Mouse (Mus musculus): ENCODE measurements at regions not wholly inside any gene's neighbourhood (a gene's known extent, or its start where the extent isn't known, plus 50 kb on each side); places are given as distances from the start of the nearest gene placed in this dataset.

DNA sequence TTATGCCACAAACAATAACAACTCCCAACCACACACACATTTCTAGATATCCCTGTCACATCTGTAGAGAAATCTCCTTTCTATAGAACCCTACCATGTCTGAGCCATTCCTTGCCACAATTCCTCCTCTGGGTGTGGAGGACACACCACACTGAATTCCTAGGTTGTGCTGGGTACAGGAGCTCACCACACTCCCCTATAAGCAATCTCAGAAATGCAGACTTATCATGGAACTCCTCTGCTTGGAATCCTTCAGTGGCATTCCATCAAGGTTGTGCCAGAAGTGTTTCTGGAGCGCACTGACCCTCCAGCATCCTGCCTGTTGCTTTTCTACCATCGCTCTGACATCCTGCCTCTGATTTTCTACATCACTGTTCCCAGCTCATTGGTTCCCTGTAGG lies 1052.3 kb downstream of the A830018L16Rik start:
- H3K9ac ChIP-seq (ENCODE audit: low read length) = no peak overlapping the region
- WGBS = 93% methylated on average over 2 of the region's 2 CpGs
- no peaks in the 10 kb centered on the region for H3K4me1 ChIP-seq (ENCODE audit: control insufficient read depth, insufficient read depth, low read length)
- no peak overlapping the region for H3K27ac ChIP-seq (ENCODE audit: low read depth, low read length)
- no peak overlapping the region for H3K4me3 ChIP-seq (ENCODE audit: low read depth, low read length)
- H3K36me3 ChIP-seq (ENCODE audit: control insufficient read depth, insufficient read depth, low read length) = no peaks in the 10 kb centered on the region
- no peaks in the 10 kb centered on the region for H3K27me3 ChIP-seq (replicated peaks; ENCODE audit: control insufficient read depth, insufficient read depth, low read length)
- DNase-seq (ENCODE audit: low spot score) (no peak), ATAC-seq (no peak)
- H3K4me2 ChIP-seq (ENCODE audit: low read length) = no peak overlapping the region
- no peaks in the 10 kb centered on the region for H3K9me3 ChIP-seq (replicated peaks; ENCODE audit: control insufficient read depth, low read length)

DNA sequence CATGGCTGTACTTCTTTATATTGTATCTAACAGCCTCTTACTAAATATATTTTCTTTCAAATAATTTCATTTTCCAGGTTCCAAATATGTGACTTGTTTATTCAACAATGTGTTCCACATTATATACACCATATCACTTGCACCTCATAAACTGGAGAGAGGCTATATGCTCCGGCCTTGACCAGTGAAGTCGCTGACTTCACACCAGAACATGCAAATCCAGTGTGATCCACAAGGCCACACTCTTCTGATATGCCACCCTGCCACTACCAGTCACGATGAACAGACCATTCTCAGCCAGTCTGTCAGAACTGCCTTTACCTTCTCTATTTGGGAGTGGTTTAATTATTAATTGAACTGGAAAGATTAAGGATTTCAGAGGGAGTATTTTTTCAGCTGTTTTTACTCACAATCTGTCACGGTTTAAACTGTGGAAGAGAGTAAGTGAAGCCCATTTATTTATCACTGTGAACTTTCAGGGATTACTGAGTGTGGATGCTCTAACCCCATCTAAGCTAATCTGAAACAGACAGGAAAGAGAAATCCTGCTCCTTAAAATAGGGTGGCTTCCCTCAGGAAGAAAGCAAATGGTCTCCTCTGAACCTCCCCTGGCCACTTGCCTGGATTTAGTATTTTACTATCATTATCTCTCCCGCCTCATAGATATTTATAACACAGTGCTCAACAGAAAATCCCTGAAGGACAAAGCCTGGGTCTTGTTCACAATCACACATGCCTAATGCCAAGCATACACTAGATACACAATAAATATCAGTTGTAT lies 1065.3 kb downstream of the A830018L16Rik start:
- no peak overlapping the region for H3K27ac ChIP-seq (ENCODE audit: low read depth, low read length)
- H3K27me3 ChIP-seq (replicated peaks; ENCODE audit: control insufficient read depth, insufficient read depth, low read length) = no peaks in the 10 kb centered on the region
- no peak overlapping the region for H3K4me3 ChIP-seq (ENCODE audit: low read depth, low read length)
- no peaks in the 10 kb centered on the region for H3K36me3 ChIP-seq (ENCODE audit: control insufficient read depth, insufficient read depth, low read length)
- H3K4me1 ChIP-seq (ENCODE audit: control insufficient read depth, insufficient read depth, low read length) = no peaks in the 10 kb centered on the region
- 83% methylated on average over 5 of the region's 5 CpGs for WGBS
- DNase-seq (ENCODE audit: low spot score) (no peak), ATAC-seq (no peak)
- no peaks in the 10 kb centered on the region for H3K9me3 ChIP-seq (replicated peaks; ENCODE audit: control insufficient read depth, low read length)
- no peak overlapping the region for H3K9ac ChIP-seq (ENCODE audit: low read length)
- H3K4me2 ChIP-seq (ENCODE audit: low read length) = no peak overlapping the region

DNA sequence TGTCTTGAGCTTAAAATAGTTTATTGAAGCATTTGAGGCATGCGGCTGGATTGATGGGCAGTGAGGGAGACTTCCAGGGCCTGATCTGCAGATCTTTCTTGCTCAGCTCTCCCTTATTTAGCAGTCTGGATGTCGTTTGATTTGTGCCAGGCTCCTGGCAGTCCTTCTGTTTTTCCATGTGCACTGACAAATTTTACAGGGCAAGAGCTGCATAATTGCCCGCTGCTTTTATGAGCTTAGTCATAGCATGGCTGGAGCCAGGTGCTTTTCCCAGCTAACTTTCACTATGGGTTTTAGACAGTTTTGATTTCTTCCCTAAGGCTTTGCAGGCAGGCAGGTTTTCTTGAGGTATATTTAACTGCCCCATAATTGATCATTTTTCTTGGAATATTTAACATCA lies 1086.5 kb downstream of the A830018L16Rik start:
- ATAC-seq (no peak), DNase-seq (ENCODE audit: low spot score) (no peak)
- Histone ChIP-seq H3K9me3 (replicated peaks; ENCODE audit: control insufficient read depth, low read length) (no peaks in the 10 kb centered on the region), H3K4me2 (ENCODE audit: low read length) (no peak overlapping the region), H3K36me3 (ENCODE audit: control insufficient read depth, insufficient read depth, low read length) (no peaks in the 10 kb centered on the region), H3K27ac (ENCODE audit: low read depth, low read length) (no peak overlapping the region), H3K27me3 (replicated peaks; ENCODE audit: control insufficient read depth, insufficient read depth, low read length) (no peaks in the 10 kb centered on the region), H3K4me1 (ENCODE audit: control insufficient read depth, insufficient read depth, low read length) (no peaks in the 10 kb centered on the region), H3K4me3 (ENCODE audit: low read depth, low read length) (no peak overlapping the region), H3K9ac (ENCODE audit: low read length) (no peak overlapping the region)
- WGBS = 85% methylated on average over 3 of the region's 3 CpGs

DNA sequence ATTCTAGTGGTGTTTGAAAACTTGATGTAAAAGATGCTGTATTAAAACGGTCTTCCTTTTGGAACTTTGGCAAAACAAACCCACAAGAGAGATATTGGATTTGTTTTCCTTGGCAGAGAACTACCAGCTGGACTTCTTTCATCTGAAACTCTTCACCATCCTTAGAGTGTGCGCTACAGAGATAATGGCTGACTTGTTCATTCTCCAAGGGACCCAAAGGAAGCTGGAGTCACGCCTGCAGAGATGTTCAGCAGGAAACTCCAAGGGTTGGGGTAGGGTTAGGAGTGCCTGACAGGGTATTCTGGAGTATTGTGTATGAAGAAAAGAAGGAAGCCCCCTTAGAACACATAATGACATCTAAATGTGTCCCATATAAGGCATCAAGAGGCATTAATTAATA lies 1094.1 kb downstream of the A830018L16Rik start:
- no peak overlapping the region for H3K4me2 ChIP-seq (ENCODE audit: low read length)
- no peak for DNase-seq (ENCODE audit: low spot score)
- no peak overlapping the region for H3K27ac ChIP-seq (ENCODE audit: low read depth, low read length)
- no peak overlapping the region for H3K9ac ChIP-seq (ENCODE audit: low read length)
- no peak for ATAC-seq
- H3K27me3 ChIP-seq (replicated peaks; ENCODE audit: control insufficient read depth, insufficient read depth, low read length) = no peaks in the 10 kb centered on the region
- WGBS = 74% methylated on average over 3 of the region's 3 CpGs
- H3K4me1 ChIP-seq (ENCODE audit: control insufficient read depth, insufficient read depth, low read length) = no peaks in the 10 kb centered on the region
- H3K36me3 ChIP-seq (ENCODE audit: control insufficient read depth, insufficient read depth, low read length) = no peaks in the 10 kb centered on the region
- no peak overlapping the region for H3K4me3 ChIP-seq (ENCODE audit: low read depth, low read length)
- no peaks in the 10 kb centered on the region for H3K9me3 ChIP-seq (replicated peaks; ENCODE audit: control insufficient read depth, low read length)

DNA sequence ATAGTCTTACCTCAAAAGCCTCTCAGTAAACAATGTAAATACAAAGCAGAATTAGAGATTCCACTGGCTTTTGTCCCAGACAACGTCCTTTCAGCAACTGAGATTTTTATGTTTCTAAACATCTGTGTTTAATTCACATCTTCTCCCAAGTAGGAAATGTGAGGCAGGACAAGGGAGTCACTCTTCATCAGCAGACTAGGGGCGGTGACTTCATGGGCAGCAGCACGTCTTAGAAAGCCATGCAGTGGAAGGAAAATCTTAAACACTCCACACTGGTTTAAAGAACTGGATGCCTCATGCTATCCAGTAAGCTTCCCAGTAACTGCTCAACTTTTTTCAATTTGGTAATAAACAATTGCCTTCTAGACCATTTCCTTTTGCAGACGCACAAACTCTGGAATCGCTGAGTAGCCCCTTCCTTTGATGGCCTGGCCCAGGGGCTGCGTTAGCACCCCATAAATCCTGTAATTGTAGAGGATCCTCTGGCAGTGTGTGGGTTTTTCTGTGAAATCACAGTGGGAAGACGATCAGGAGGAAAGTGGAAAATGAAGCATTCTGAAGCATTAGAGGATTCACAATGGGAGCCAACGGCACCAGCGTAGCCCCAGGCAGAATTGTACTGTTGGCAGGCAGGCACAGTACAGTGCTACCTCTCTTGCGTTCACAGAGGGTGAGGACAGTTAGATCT lies 1096.4 kb downstream of the A830018L16Rik start:
- Histone ChIP-seq H3K9ac (ENCODE audit: low read length) (no peak overlapping the region), H3K4me1 (ENCODE audit: control insufficient read depth, insufficient read depth, low read length) (no peaks in the 10 kb centered on the region), H3K36me3 (ENCODE audit: control insufficient read depth, insufficient read depth, low read length) (no peaks in the 10 kb centered on the region), H3K4me3 (ENCODE audit: low read depth, low read length) (no peak overlapping the region), H3K9me3 (replicated peaks; ENCODE audit: control insufficient read depth, low read length) (no peaks in the 10 kb centered on the region), H3K27ac (ENCODE audit: low read depth, low read length) (no peak overlapping the region), H3K4me2 (ENCODE audit: low read length) (no peak overlapping the region), H3K27me3 (replicated peaks; ENCODE audit: control insufficient read depth, insufficient read depth, low read length) (no peaks in the 10 kb centered on the region)
- ATAC-seq (no peak), DNase-seq (ENCODE audit: low spot score) (no peak)
- 76% methylated on average over 10 of the region's 10 CpGs for WGBS

DNA sequence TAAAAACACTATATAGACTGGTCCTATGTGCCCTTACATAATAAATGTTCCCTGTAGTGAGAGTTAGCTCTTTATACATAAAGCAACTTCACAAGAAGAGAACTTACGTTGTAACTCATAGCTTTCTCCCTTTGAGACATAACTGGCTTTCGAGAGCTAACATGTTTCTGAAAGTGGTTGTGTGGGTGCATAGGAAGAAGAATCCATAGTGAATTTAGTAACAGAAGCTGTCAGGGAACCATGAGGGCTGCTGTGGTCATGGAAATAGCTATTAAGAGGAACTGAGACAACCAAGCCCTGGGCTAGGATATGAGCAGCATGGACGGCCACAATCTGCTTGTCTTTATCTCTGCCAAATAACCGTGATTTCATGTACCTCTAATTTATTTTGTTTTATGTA lies 1105.7 kb downstream of the A830018L16Rik start:
- 91% methylated on average over 4 of the region's 4 CpGs for WGBS
- H3K9ac ChIP-seq (ENCODE audit: low read length) = no peak overlapping the region
- no peak overlapping the region for H3K4me3 ChIP-seq (ENCODE audit: low read depth, low read length)
- no peak overlapping the region for H3K4me2 ChIP-seq (ENCODE audit: low read length)
- no peak overlapping the region for H3K27ac ChIP-seq (ENCODE audit: low read depth, low read length)
- no peaks in the 10 kb centered on the region for H3K36me3 ChIP-seq (ENCODE audit: control insufficient read depth, insufficient read depth, low read length)
- no peaks in the 10 kb centered on the region for H3K27me3 ChIP-seq (replicated peaks; ENCODE audit: control insufficient read depth, insufficient read depth, low read length)
- H3K9me3 ChIP-seq (replicated peaks; ENCODE audit: control insufficient read depth, low read length) = no peaks in the 10 kb centered on the region
- H3K4me1 ChIP-seq (ENCODE audit: control insufficient read depth, insufficient read depth, low read length) = no peaks in the 10 kb centered on the region
- no peak for DNase-seq (ENCODE audit: low spot score)
- ATAC-seq = no peak

DNA sequence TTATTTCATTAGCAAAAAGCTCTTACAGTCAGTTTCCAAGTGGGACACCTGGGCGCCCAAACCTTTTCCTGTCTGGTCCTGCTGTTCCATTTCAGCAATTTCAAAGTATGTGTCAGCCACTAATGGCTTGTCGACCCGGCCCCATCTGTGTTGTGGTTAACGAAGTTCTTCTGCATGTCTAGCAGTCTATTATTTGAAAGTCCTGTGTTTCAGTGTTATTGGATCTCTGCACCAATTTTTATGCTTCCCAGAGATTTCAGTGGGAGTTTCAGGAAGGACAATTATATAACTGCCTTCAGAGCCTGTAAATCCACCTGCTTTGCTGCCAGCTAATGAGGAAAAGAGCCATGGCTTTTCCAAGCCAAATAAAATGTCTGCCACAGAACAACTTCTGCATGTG lies 1142.0 kb downstream of the A830018L16Rik start:
- Histone ChIP-seq H3K4me3 (ENCODE audit: low read depth, low read length) (no peak overlapping the region), H3K36me3 (ENCODE audit: control insufficient read depth, insufficient read depth, low read length) (no peaks in the 10 kb centered on the region), H3K4me1 (ENCODE audit: control insufficient read depth, insufficient read depth, low read length) (no peaks in the 10 kb centered on the region), H3K27me3 (replicated peaks; ENCODE audit: control insufficient read depth, insufficient read depth, low read length) (no peaks in the 10 kb centered on the region), H3K9ac (ENCODE audit: low read length) (no peak overlapping the region), H3K9me3 (replicated peaks; ENCODE audit: control insufficient read depth, low read length) (no peaks in the 10 kb centered on the region), H3K4me2 (ENCODE audit: low read length) (no peak overlapping the region), H3K27ac (ENCODE audit: low read depth, low read length) (no peak overlapping the region)
- ATAC-seq = peak; percentile 29; the same call in 1 of the 2 replicates
- 50% methylated on average over 4 of the region's 4 CpGs for WGBS
- DNase-seq (ENCODE audit: low spot score) = peak; percentile 36

DNA sequence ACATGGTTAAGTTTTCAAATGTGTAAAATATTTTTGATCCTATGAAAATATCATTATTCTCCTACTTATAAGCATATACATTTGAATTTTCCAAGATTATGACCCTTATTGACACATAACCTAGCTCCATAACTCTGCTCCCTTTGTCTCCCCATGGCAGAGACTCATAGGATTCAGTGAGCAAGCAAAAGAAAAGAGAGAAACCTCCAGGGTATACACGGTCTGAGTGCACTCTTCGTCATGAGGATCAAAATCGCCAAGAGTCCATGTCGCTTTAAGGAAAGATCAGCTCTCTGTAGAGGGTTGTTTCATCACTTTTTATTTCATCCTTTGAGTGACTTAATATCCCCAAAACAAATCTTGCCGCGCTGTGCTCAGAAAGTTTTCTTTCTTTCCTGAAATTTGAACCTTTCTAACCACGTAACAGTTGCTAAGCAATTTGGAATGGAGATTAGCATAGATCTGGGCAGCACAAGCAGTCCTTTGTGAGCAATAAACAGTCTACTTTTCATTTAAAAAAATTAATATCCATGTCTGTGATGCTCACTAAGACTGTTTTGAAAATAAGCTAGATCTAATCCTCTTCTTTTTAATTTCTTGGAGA lies 1158.0 kb downstream of the A830018L16Rik start:
- DNase-seq (ENCODE audit: low spot score) = peak; percentile 18

DNA sequence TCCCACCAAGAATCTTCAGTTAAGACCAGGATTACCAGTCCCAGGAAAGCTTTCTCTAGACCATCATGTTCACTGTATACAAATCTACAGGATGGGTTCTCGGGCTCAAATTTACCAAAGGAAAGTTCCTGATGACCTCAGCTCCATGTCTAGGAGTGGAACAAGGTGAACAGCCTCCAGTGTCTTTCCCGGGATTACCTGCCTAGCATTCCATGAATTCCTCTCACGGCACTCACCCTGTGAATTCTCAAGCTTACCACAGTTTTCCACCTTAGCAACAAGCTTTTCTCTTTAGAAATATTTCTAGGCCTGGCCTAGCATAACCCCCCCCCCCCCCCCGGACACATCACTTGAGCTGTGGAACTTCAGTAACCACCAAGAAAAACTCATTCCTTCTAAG lies 1158.9 kb downstream of the A830018L16Rik start:
- no peak for ATAC-seq
- Histone ChIP-seq H3K36me3 (ENCODE audit: control insufficient read depth, insufficient read depth, low read length) (no peaks in the 10 kb centered on the region), H3K4me2 (ENCODE audit: low read length) (no peak overlapping the region), H3K9me3 (replicated peaks; ENCODE audit: control insufficient read depth, low read length) (no peaks in the 10 kb centered on the region), H3K4me1 (ENCODE audit: control insufficient read depth, insufficient read depth, low read length) (peaks cover 6% of the 10 kb centered on the region), H3K4me3 (ENCODE audit: low read depth, low read length) (no peak overlapping the region), H3K9ac (ENCODE audit: low read length) (no peak overlapping the region), H3K27me3 (replicated peaks; ENCODE audit: control insufficient read depth, insufficient read depth, low read length) (no peaks in the 10 kb centered on the region), H3K27ac (ENCODE audit: low read depth, low read length) (no peak overlapping the region)
- DNase-seq (ENCODE audit: low spot score) = no peak
- WGBS = 82% methylated on average over 4 of the region's 4 CpGs

More for the DNA sequence above, 1158.0 kb downstream of the A830018L16Rik start:
- ATAC-seq = no peak
- Histone ChIP-seq H3K9ac (ENCODE audit: low read length) (no peak overlapping the region), H3K36me3 (ENCODE audit: control insufficient read depth, insufficient read depth, low read length) (no peaks in the 10 kb centered on the region), H3K9me3 (replicated peaks; ENCODE audit: control insufficient read depth, low read length) (no peaks in the 10 kb centered on the region), H3K27ac (ENCODE audit: low read depth, low read length) (no peak overlapping the region), H3K4me1 (ENCODE audit: control insufficient read depth, insufficient read depth, low read length) (peaks cover under 1% of the 10 kb centered on the region; the same call in 1 of the 2 replicates), H3K27me3 (replicated peaks; ENCODE audit: control insufficient read depth, insufficient read depth, low read length) (no peaks in the 10 kb centered on the region), H3K4me3 (ENCODE audit: low read depth, low read length) (no peak overlapping the region), H3K4me2 (ENCODE audit: low read length) (no peak overlapping the region)
- WGBS = 37% methylated on average over 7 of the region's 7 CpGs
